Mouse (Mus musculus) heart, postnatal 25 days (tissue): Measurements from ENCODE around the gene Efna2. TPM values are rescaled to one million over a fixed set of nuclear protein-coding genes. Genes with fewer than 3 reads are reported as not detected.
A peak's percentile ranks its signal among the peaks of the same experiment; 100 is the strongest.
"Not testable (repeated sequence)": the region's sequence is repeated elsewhere in the genome, so short reads cannot be mapped to it uniquely, and the experiment has no call there.

Experiments used
- DNase-seq: peaks from one replicate; pipeline ENCODE4 v3.0.0; 2022; ENCODE audit warnings: low spot score
- intact Hi-C: fragments of 180-260 bp; cut with DNase I; formaldehyde crosslinking; loops from one replicate; pipeline ENCODE4 v1.15.1; 2025
- total RNA-seq, 2 experiments: library from RNA; stranded (reverse); gene quantifications; 2 replicates each; pipeline ENCODE4 v1.2.3; 2021

Gene Efna2
- total RNA-seq, 2 experiments from 2014 or later = 0.91 to 1.1 TPM

- peak; percentile 60 for DNase-seq
- intact Hi-C loops = no loop called here
Observed at GRCm38 (mm10) chr10:80163721-80164120, 15.6 kb upstream of the Efna2 start.

GRCm38 (mm10) chr10:80164161-80164997 lies 14.9 kb upstream of the Efna2 start:
- intact Hi-C loops = no loop called here
- no peak for DNase-seq

- DNase-seq = peak; percentile 92
- intact Hi-C loops = loop anchor here (1.0 kb wide), 1 partner anchor 20 kb away; no protein-coding TSS in a partner anchor
Observed at GRCm38 (mm10) chr10:80164998-80165344, 14.3 kb upstream of the Efna2 start.

GRCm38 (mm10) chr10:80165392-80166128 lies 13.7 kb upstream of the Efna2 start, which contains the start of gene Cirbp:
Cirbp (plus strand) TSS chr10:80165985.
- DNase-seq = no peak
- intact Hi-C loops = loop anchor here (1.0 kb wide), 1 partner anchor 20 kb away; no protein-coding TSS in a partner anchor

GRCm38 (mm10) chr10:80166136-80166535 lies 13.1 kb upstream of the Efna2 start:
- DNase-seq, intact Hi-C loops: not testable (repeated sequence)

- intact Hi-C loops = no loop called here
- DNase-seq = peak; percentile 97
Observed at GRCm38 (mm10) chr10:80167460-80168037, 11.7 kb upstream of the Efna2 start.

GRCm38 (mm10) chr10:80168038-80168661 lies 11.1 kb upstream of the Efna2 start:
- intact Hi-C loops = no loop called here
- DNase-seq = peak; percentile 87

GRCm38 (mm10) chr10:80169070-80169469 lies 10.2 kb upstream of the Efna2 start:
- intact Hi-C loops = no loop called here
- no peak for DNase-seq

- DNase-seq = no peak
- intact Hi-C loops = loop anchor here (10.0 kb wide), 1 partner anchor 205 kb away; no protein-coding TSS in a partner anchor
Observed at GRCm38 (mm10) chr10:80169651-80170050, 9.6 kb upstream of the Efna2 start.

- intact Hi-C loops = loop anchor here (10.0 kb wide), 1 partner anchor 205 kb away; no protein-coding TSS in a partner anchor
Observed at GRCm38 (mm10) chr10:80170052-80170451, 9.2 kb upstream of the Efna2 start.

GRCm38 (mm10) chr10:80170601-80171021 lies 8.7 kb upstream of the Efna2 start:
- intact Hi-C loops = loop anchor here (10.0 kb wide), 1 partner anchor 204 kb away; no protein-coding TSS in a partner anchor

More at GRCm38 (mm10) chr10:80170052-80170451, 9.2 kb upstream of the Efna2 start:
- no peak for DNase-seq

GRCm38 (mm10) chr10:80171252-80171651 lies 8.0 kb upstream of the Efna2 start:
- intact Hi-C loops = loop anchor here (10.0 kb wide), 1 partner anchor 204 kb away; no protein-coding TSS in a partner anchor
- DNase-seq = no peak

More at GRCm38 (mm10) chr10:80170601-80171021, 8.7 kb upstream of the Efna2 start:
- DNase-seq = no peak

GRCm38 (mm10) chr10:80171760-80172526 lies 7.3 kb upstream of the Efna2 start:
- no peak for DNase-seq
- intact Hi-C loops = loop anchor here (10.0 kb wide), 1 partner anchor 203 kb away; no protein-coding TSS in a partner anchor

GRCm38 (mm10) chr10:80172527-80173292 lies 6.6 kb upstream of the Efna2 start, which contains the start of gene 1600002K03Rik:
1600002K03Rik (plus strand) TSS chr10:80172944.
- peak; percentile 84 for DNase-seq
- intact Hi-C loops = loop anchor here (10.0 kb wide), 1 partner anchor 202 kb away; no protein-coding TSS in a partner anchor

GRCm38 (mm10) chr10:80173358-80173757 lies 5.9 kb upstream of the Efna2 start:
- intact Hi-C loops = loop anchor here (10.0 kb wide), 1 partner anchor 201 kb away; no protein-coding TSS in a partner anchor
- DNase-seq = no peak

- DNase-seq = no peak
- intact Hi-C loops = loop anchor here (10.0 kb wide), 1 partner anchor 201 kb away; no protein-coding TSS in a partner anchor
Observed at GRCm38 (mm10) chr10:80173955-80174640, 5.2 kb upstream of the Efna2 start.

GRCm38 (mm10) chr10:80174705-80175104 lies 4.6 kb upstream of the Efna2 start:
- intact Hi-C loops = loop anchor here (1.0 to 10.0 kb wide), 2 partner anchors 71 to 200 kb away; no protein-coding TSS in a partner anchor
- no peak for DNase-seq
